Mouse (Mus musculus): ENCODE results near the gene Phospho1. TPM values are rescaled to one million over a fixed set of nuclear protein-coding genes. Genes with fewer than 3 reads are reported as not detected.
A peak's percentile ranks its signal among the peaks of the same experiment; 100 is the strongest.

Phospho1 gene
- polyA plus RNA-seq, 1 experiment from 2014 or later, result not detected

DNA sequence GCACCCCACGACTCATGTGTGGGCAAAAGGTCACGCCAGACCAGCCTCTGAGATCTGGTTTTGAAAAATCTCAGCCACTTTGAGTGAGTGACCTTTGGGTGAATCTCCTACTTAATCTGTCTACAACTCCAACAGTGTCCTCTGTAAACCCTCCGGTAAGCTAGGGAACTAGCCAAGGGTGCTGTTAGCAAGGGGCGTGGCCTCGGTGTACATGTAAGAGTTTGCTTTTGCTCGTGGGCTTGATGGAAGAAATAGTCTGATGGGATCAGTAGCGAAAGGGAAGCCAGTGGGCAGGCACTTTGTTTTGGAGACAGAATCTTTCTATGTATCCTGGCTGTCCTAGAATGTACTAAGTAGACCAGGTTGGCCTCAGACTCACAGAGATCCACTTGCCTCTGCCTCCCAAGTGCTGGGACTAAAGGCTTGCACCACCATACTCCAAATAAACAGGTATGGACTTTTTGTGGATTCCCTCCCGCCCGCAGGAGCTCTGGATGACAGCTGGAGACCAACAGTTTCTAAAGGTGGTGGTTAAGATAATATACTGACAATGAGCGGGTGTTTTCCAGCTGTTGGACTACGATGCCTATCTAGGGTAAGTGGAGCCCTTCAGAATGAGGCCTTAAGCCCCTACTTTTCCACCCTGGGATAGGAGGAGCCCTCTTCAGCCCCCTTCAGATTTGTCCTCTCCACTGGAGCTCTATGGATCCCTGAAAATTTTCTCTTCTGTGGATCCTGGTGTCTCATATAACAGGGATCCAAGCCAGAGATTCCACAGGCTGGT, 4.1 kb downstream of the Phospho1 start:
- no peak overlapping the region for H3K27ac ChIP-seq (ENCODE audit: low read depth, low read length)
- ATAC-seq (ENCODE audit: low FRiP score, low TSS enrichment), result no peak
- H3K9ac ChIP-seq (ENCODE audit: low read depth, low read length), result no peak overlapping the region
- WGBS, result 74% methylated on average over 11 of the region's 11 CpGs
- H3K9me3 ChIP-seq (ENCODE audit: control insufficient read depth, low read length), result no peaks in the 10 kb centered on the region
- no peaks in the 10 kb centered on the region for H3K36me3 ChIP-seq (ENCODE audit: control insufficient read depth, insufficient read depth, low read length)
- peaks cover 76% of the 10 kb centered on the region for H3K27me3 ChIP-seq (ENCODE audit: control insufficient read depth, insufficient read depth, low read length)
- no peak overlapping the region for H3K4me3 ChIP-seq (ENCODE audit: low read length)
- peaks cover 8% of the 10 kb centered on the region for H3K4me1 ChIP-seq (ENCODE audit: control insufficient read depth, insufficient read depth, low read length)
- H3K4me2 ChIP-seq (replicated peaks; ENCODE audit: low read depth, low read length), result no peak overlapping the region

DNA sequence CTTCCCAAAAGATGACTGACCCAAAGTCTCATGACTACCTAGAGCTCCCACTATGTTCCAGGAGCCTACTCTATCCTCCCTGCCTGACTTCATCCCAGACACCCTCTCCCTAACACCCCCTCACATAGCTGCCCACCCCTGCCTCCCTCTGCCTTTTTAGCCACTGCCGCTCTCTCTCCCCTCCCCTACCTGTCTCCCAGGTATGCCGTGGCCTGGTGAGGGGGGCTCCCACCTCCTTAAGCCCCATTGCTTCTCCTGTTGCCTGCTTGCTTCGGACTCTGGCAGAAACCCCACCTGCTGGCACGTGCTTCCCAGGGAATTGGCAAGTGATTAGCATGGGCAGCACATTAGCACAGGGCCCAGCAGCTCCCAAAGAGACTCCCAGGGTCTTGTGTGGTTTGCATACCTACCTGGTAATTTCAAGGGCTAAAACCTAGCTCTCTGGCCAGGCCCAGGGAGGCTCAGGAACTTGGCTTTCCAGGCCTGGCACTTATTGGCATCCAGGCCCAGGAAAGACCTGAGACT, 5.3 kb downstream of the Phospho1 start:
- H3K9me3 ChIP-seq (ENCODE audit: control insufficient read depth, low read length), result no peaks in the 10 kb centered on the region
- ATAC-seq (ENCODE audit: low FRiP score, low TSS enrichment), result no peak
- H3K4me2 ChIP-seq (replicated peaks; ENCODE audit: low read depth, low read length), result no peak overlapping the region
- no peaks in the 10 kb centered on the region for H3K36me3 ChIP-seq (ENCODE audit: control insufficient read depth, insufficient read depth, low read length)
- no peak overlapping the region for H3K9ac ChIP-seq (ENCODE audit: low read depth, low read length)
- no peak overlapping the region for H3K4me3 ChIP-seq (ENCODE audit: low read length)
- no peak overlapping the region for H3K27ac ChIP-seq (ENCODE audit: low read depth, low read length)
- H3K27me3 ChIP-seq (ENCODE audit: control insufficient read depth, insufficient read depth, low read length), result peaks cover 88% of the 10 kb centered on the region
- H3K4me1 ChIP-seq (ENCODE audit: control insufficient read depth, insufficient read depth, low read length), result peaks cover 18% of the 10 kb centered on the region
- 29% methylated on average over 4 of the region's 4 CpGs for WGBS

DNA sequence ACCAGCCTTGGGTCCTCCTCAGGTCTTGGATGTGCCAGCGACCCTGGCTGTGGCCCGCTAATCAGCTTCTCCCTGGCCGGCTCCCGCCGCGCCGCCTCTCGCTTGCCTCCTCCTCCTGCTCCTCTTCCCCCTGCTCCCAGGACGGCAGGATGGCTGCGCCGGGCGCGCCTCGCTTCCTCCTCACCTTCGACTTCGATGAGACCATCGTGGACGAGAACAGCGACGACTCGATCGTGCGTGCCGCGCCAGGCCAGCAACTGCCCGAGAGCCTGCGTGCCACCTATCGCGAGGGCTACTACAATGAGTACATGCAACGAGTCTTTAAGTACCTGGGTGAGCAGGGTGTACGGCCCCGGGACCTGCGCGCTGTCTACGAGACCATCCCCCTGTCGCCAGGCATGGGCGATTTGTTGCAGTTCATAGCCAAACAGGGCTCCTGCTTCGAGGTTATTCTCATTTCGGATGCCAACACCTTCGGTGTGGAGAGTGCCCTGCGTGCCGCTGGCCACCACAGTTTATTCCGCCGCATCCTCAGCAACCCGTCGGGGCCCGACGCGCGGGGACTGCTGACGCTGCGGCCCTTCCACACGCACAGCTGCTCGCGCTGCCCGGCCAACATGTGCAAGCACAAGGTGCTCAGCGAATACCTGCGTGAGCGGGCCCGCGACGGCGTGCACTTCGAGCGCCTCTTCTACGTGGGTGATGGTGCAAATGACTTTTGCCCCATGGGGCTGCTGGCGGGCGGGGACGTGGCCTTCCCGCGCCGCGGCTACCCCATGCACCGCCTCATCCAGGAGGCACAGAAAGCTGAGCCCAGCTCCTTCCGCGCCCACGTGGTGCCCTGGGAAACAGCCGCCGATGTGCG, 6.3 kb downstream of the Phospho1 start:
- 2% methylated on average over 80 of the region's 80 CpGs for WGBS
- peak overlapping the region; percentile 32 for H3K4me3 ChIP-seq (ENCODE audit: low read length)
- ATAC-seq (ENCODE audit: low FRiP score, low TSS enrichment), result no peak
- no peak overlapping the region for H3K27ac ChIP-seq (ENCODE audit: low read depth, low read length)
- H3K9me3 ChIP-seq (ENCODE audit: control insufficient read depth, low read length), result no peaks in the 10 kb centered on the region
- no peaks in the 10 kb centered on the region for H3K36me3 ChIP-seq (ENCODE audit: control insufficient read depth, insufficient read depth, low read length)
- peak overlapping the region; percentile 38 for H3K4me2 ChIP-seq (replicated peaks; ENCODE audit: low read depth, low read length)
- H3K27me3 ChIP-seq (ENCODE audit: control insufficient read depth, insufficient read depth, low read length), result peaks cover 87% of the 10 kb centered on the region
- peak overlapping the region; percentile 23; the same call in 1 of the 2 replicates for H3K9ac ChIP-seq (ENCODE audit: low read depth, low read length)
- H3K4me1 ChIP-seq (ENCODE audit: control insufficient read depth, insufficient read depth, low read length), result peaks cover 24% of the 10 kb centered on the region

DNA sequence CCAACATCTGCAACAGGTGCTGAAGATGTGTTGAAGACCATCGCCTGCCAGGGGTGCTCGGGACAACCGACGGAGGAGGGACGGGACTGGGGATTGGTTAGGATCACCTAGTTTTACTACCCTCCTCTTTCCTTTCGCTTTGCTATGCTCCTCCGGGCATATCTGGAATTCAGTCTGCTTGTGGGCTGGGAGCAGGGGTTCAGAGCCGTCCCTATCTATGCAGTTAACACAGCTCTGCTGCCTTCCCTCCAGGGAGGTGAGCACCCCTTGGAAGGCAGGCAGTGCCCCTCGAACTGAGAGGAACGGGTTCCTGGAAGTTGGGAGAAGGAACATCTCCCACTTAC, 6.9 kb downstream of the Phospho1 start:
- Histone ChIP-seq H3K27me3 (ENCODE audit: control insufficient read depth, insufficient read depth, low read length) (peaks cover 90% of the 10 kb centered on the region), H3K4me3 (ENCODE audit: low read length) (peak overlapping the region; percentile 32), H3K36me3 (ENCODE audit: control insufficient read depth, insufficient read depth, low read length) (no peaks in the 10 kb centered on the region), H3K9ac (ENCODE audit: low read depth, low read length) (peak overlapping the region; percentile 23; the same call in 1 of the 2 replicates), H3K9me3 (ENCODE audit: control insufficient read depth, low read length) (no peaks in the 10 kb centered on the region), H3K4me2 (replicated peaks; ENCODE audit: low read depth, low read length) (peak overlapping the region; percentile 38), H3K27ac (ENCODE audit: low read depth, low read length) (no peak overlapping the region), H3K4me1 (ENCODE audit: control insufficient read depth, insufficient read depth, low read length) (peaks cover 26% of the 10 kb centered on the region)
- WGBS, result 1% methylated on average over 10 of the region's 10 CpGs
- ATAC-seq (ENCODE audit: low FRiP score, low TSS enrichment), result no peak

DNA sequence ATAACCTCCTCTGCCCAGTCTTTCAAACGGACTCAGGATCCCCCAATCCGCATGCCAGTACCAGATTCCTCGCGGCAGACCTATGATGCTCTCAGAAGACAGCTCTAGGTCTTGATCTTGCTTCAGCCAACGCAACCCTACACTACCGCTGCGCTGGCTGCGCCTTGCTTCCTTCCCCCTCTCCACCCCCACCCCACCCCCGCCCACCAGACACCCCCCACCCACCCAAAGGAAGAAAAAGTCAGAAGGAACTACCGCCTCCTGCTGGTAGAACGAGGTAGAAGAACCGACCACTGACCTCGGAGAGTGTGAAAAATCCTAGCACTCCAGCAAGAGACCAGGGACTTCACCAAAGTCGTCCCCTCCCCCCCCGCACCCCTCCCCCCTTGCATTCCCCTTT, 7.3 kb downstream of the Phospho1 start:
- Histone ChIP-seq H3K4me2 (replicated peaks; ENCODE audit: low read depth, low read length) (no peak overlapping the region), H3K9me3 (ENCODE audit: control insufficient read depth, low read length) (no peaks in the 10 kb centered on the region), H3K9ac (ENCODE audit: low read depth, low read length) (no peak overlapping the region), H3K36me3 (ENCODE audit: control insufficient read depth, insufficient read depth, low read length) (no peaks in the 10 kb centered on the region), H3K4me1 (ENCODE audit: control insufficient read depth, insufficient read depth, low read length) (peaks cover 26% of the 10 kb centered on the region), H3K4me3 (ENCODE audit: low read length) (no peak overlapping the region), H3K27me3 (ENCODE audit: control insufficient read depth, insufficient read depth, low read length) (peaks cover 86% of the 10 kb centered on the region), H3K27ac (ENCODE audit: low read depth, low read length) (no peak overlapping the region)
- no peak for ATAC-seq (ENCODE audit: low FRiP score, low TSS enrichment)
- 7% methylated on average over 14 of the region's 15 CpGs for WGBS

DNA sequence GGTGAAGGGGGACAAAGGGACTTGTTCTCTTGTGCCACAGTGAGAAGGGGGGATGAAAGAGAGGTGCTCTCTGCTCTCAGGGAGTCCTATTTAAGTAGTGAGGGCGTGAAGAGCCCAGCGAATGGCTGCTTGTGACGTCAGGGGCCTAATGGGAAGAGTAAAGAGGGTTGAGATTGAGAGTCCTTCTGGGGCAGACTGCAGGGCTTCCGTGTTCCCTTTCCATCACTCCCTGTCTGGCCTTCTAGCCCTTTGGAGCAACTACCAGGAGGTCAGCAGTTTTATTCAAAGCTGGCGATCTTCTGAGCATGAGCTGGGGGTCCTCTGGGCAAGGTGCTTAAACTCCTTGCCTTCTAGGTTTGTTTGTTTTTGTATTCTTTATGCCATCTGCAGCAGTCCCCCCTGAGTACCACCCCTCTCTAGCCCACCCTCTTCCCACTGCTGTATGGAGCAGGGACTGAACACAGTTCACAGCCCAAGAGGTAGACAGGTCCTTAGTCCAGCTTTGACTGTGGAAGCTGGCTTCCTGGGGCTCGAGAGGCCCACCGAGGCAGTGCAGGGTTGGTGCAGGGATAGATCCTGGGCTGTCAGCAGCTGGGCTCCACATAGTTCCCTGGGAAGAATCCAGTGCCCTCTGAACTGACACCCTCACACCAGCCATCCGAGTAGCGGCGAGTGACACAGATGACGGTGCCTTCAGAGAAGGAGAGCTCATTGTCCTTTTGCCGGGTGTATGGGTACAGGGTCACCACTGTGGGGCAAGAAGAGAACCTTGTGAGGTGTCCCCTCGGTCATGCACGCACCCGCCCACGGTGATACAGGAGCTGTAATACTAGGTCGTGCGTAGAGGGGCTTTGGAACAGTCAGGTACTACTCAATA, 8.1 kb downstream of the Phospho1 start:
- ATAC-seq (ENCODE audit: low FRiP score, low TSS enrichment), result no peak
- no peaks in the 10 kb centered on the region for H3K36me3 ChIP-seq (ENCODE audit: control insufficient read depth, insufficient read depth, low read length)
- H3K27ac ChIP-seq (ENCODE audit: low read depth, low read length), result no peak overlapping the region
- H3K4me2 ChIP-seq (replicated peaks; ENCODE audit: low read depth, low read length), result no peak overlapping the region
- 43% methylated on average over 18 of the region's 18 CpGs for WGBS
- H3K4me3 ChIP-seq (ENCODE audit: low read length), result no peak overlapping the region
- H3K9ac ChIP-seq (ENCODE audit: low read depth, low read length), result no peak overlapping the region
- no peaks in the 10 kb centered on the region for H3K9me3 ChIP-seq (ENCODE audit: control insufficient read depth, low read length)
- peaks cover 80% of the 10 kb centered on the region for H3K27me3 ChIP-seq (ENCODE audit: control insufficient read depth, insufficient read depth, low read length)
- H3K4me1 ChIP-seq (ENCODE audit: control insufficient read depth, insufficient read depth, low read length), result peaks cover 32% of the 10 kb centered on the region

DNA sequence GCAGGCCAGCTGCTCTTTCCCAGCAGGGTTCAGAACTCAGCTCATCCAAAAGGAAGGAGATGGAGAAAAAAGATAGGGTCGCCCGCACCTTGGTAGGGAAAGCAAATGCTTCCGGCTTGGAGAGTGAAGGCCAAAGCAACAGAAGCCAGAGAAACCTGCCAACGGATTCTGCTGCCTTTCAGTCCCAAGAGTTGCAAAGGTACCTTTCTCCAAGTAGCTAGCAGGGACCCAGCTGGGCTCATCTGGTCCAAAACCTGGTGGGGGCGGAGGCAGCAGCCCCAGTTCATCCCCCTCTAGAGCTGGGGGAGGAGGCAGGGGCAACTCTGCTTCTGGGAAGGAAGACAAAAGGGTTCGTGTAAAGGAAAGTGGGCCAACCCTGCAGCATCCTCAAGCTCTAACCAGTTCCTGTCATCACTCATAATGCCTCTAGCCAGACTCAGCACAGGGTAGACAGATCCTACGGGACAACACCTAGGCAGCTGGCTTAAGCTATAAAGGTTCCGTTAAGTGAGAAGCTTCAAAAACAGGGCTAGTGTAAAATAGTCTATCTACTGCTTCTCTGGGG, 8.8 kb downstream of the Phospho1 start:
- Histone ChIP-seq H3K9ac (ENCODE audit: low read depth, low read length) (no peak overlapping the region), H3K4me2 (replicated peaks; ENCODE audit: low read depth, low read length) (no peak overlapping the region), H3K4me3 (ENCODE audit: low read length) (no peak overlapping the region), H3K9me3 (ENCODE audit: control insufficient read depth, low read length) (no peaks in the 10 kb centered on the region), H3K36me3 (ENCODE audit: control insufficient read depth, insufficient read depth, low read length) (no peaks in the 10 kb centered on the region), H3K27ac (ENCODE audit: low read depth, low read length) (no peak overlapping the region), H3K27me3 (ENCODE audit: control insufficient read depth, insufficient read depth, low read length) (peaks cover 76% of the 10 kb centered on the region), H3K4me1 (ENCODE audit: control insufficient read depth, insufficient read depth, low read length) (peaks cover 32% of the 10 kb centered on the region)
- no peak for ATAC-seq (ENCODE audit: low FRiP score, low TSS enrichment)
- 22% methylated on average over 8 of the region's 8 CpGs for WGBS

DNA sequence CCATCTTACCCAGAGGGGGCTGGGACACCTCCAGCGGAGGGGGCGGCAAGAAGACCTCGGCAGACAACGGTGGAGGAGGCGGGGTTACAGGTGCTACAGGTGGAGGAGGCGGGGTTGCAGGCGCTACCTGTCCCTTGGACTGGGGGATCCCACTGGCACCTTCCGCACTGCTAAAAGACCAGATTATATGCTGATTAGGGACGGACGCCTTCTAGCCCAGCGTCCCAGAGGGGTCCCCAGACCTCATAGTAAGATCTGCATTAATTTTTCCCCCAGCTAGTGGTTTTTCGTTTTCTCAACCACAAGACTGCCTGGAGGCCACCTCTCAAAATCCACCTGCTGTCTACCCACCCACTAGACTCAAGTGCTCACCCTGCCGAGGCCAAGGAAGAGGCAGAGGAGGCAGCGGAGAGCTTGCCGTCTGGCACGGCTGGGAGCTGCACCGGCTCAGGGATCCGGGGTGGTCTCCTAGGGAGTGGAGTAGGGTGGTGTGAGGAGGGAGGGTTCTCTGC, 9.4 kb downstream of the Phospho1 start:
- Histone ChIP-seq H3K27ac (ENCODE audit: low read depth, low read length) (no peak overlapping the region), H3K27me3 (ENCODE audit: control insufficient read depth, insufficient read depth, low read length) (peaks cover 70% of the 10 kb centered on the region), H3K9ac (ENCODE audit: low read depth, low read length) (no peak overlapping the region), H3K36me3 (ENCODE audit: control insufficient read depth, insufficient read depth, low read length) (no peaks in the 10 kb centered on the region), H3K9me3 (ENCODE audit: control insufficient read depth, low read length) (no peaks in the 10 kb centered on the region), H3K4me1 (ENCODE audit: control insufficient read depth, insufficient read depth, low read length) (peaks cover 32% of the 10 kb centered on the region), H3K4me3 (ENCODE audit: low read length) (peak overlapping the region; percentile 14), H3K4me2 (replicated peaks; ENCODE audit: low read depth, low read length) (no peak overlapping the region)
- no peak for ATAC-seq (ENCODE audit: low FRiP score, low TSS enrichment)
- WGBS, result 10% methylated on average over 18 of the region's 18 CpGs

All from kidney, embryonic 14.5 days (tissue).